10 mouse cellular contexts compared by ENCODE assay signal in genomic region chrX:135560933-135561332, GRCm38 (mm10). TPM values are rescaled to one million over a fixed set of nuclear protein-coding genes. Genes with fewer than 3 reads are reported as not detected.
A peak's percentile ranks its signal among the peaks of the same experiment; 100 is the strongest.
DNase-seq lines count a peak whose midpoint lies in the region; ATAC-seq and TF ChIP-seq lines count a peak whose summit lies in the region.
"Not testable (repeated sequence)": the region's sequence is repeated elsewhere in the genome, so short reads cannot be mapped to it uniquely, and the experiment has no call there.
"Had no signal": no experiment of that assay in that cellular context is flagged by ENCODE, and none has a peak within 500 bp of the region (broad histone marks: within the 10 kb centered on the region; RNA-seq: fewer than 3 reads in every experiment).

No protein-coding gene starts in this region.

- peak; percentile 57 to 65 for DNase-seq in B cell, adult 2 months
- peak; percentile 51 for DNase-seq in adrenal gland, postnatal 10 days
- peak; percentile 34 to 42 for DNase-seq in cerebellum, postnatal 4 days (ENCODE audit: low spot score in 2 of 2)
- DNase-seq in heart, postnatal 0 days (ENCODE audit: low spot score); liver, postnatal 0 days: not testable (repeated sequence)
- DNase-seq in kidney, postnatal 25 days = peak; percentile 38 to 65
- peak; percentile 39 for DNase-seq in ovary, postnatal 36 days (ENCODE audit: low spot score)
- peak; percentile 70 for DNase-seq in thymus, adult 2 months

- WGBS in heart, postnatal 0 days = 15% methylated on average over 4 of the region's 4 CpGs
- 11% methylated on average over 3 of the region's 4 CpGs for WGBS in liver, postnatal 0 days (ENCODE audit: insufficient replicate concordance)
- WGBS in thymus, adult 2 months = 6% methylated on average over 4 of the region's 4 CpGs

- not testable (repeated sequence) for H3K4me3 ChIP-seq in heart, postnatal 0 days (ENCODE audit: low read depth, low read length); liver, postnatal 0 days (ENCODE audit: low read depth, low read length); thymus, adult 2 months (ENCODE audit: control insufficient read depth, insufficient read depth, low read length)

- TF ChIP-seq POLR2A in thymus, adult 2 months (IDR thresholded peaks at IDR 0.05; ENCODE audit: control insufficient read depth, extremely low read depth, insufficient read depth, low read length, poor library complexity) = not testable (repeated sequence)

- H3K9me3 ChIP-seq in heart, postnatal 0 days (replicated peaks; ENCODE audit: control insufficient read depth, low read length); liver, postnatal 0 days (ENCODE audit: low read length): not testable (repeated sequence)

- not testable (repeated sequence) for H3K4me1 ChIP-seq in heart, postnatal 0 days (ENCODE audit: control insufficient read depth, insufficient read depth); liver, postnatal 0 days (ENCODE audit: insufficient read depth); thymus, adult 2 months (replicated peaks; ENCODE audit: control insufficient read depth, insufficient read depth, low read length)

- H3K36me3 ChIP-seq in heart, postnatal 0 days (replicated peaks; ENCODE audit: control insufficient read depth, insufficient read depth, low read length); liver, postnatal 0 days (replicated peaks; ENCODE audit: insufficient read depth, low read length); thymus, adult 2 months (ENCODE audit: control insufficient read depth, insufficient read depth, low read length): not testable (repeated sequence)

- ATAC-seq in heart, postnatal 0 days (ENCODE audit: insufficient read depth, low read depth); liver, postnatal 0 days: not testable (repeated sequence)

- H3K27me3 ChIP-seq in heart, postnatal 0 days (ENCODE audit: control insufficient read depth, insufficient read depth, low read length); liver, postnatal 0 days (ENCODE audit: insufficient read depth, low read length); thymus, adult 2 months (ENCODE audit: control insufficient read depth, insufficient read depth, low read length): not testable (repeated sequence)

- H3K27ac ChIP-seq in heart, postnatal 0 days (ENCODE audit: low read depth); liver, postnatal 0 days (ENCODE audit: low read depth); thymus, adult 2 months (ENCODE audit: control insufficient read depth, insufficient read depth, low read length): not testable (repeated sequence)

- peak; percentile 41 for TF ChIP-seq CTCF in heart, postnatal 0 days (IDR thresholded peaks at IDR 0.05; ENCODE audit: low read depth)
- TF ChIP-seq CTCF in liver, postnatal 0 days (IDR thresholded peaks at IDR 0.05; ENCODE audit: low read depth) = peak; percentile 43
- TF ChIP-seq CTCF in thymus, adult 2 months (IDR thresholded peaks at IDR 0.05; ENCODE audit: borderline replicate concordance, control insufficient read depth, extremely low read depth, insufficient read depth, low read length, poor library complexity) = not testable (repeated sequence)

- H3K9ac ChIP-seq in heart, postnatal 0 days (replicated peaks; ENCODE audit: low read depth, low read length); liver, postnatal 0 days (replicated peaks): not testable (repeated sequence)

- H3K4me2 ChIP-seq in heart, postnatal 0 days (ENCODE audit: low read depth, low read length); liver, postnatal 0 days (ENCODE audit: low read depth, low read length): not testable (repeated sequence)

- TF ChIP-seq EP300 in heart, postnatal 0 days (IDR thresholded peaks at IDR 0.05; ENCODE audit: low read depth); liver, postnatal 0 days (IDR thresholded peaks at IDR 0.05; ENCODE audit: low read depth): not testable (repeated sequence)

RNA-seq across cellular contexts. Expression of gene Nxf7, which starts 37.6 kb away (rescaled TPM):
- not detected for total RNA-seq in adrenal gland, postnatal 10 days (2021)
- 0.81 TPM in 1 of 2 replicates, not detected in the other for total RNA-seq in heart, postnatal 0 days (2014; rRNA removed; ENCODE audit: low replicate concordance)
- 0.16 and 0.18 TPM in 2 replicates for polyA plus RNA-seq in heart, postnatal 0 days (2015; fragmentation: Nextera tagmentation; extraction: Ambion mirVana)
- 0.16 and 0.17 TPM in 2 replicates for polyA plus RNA-seq in liver, postnatal 0 days (2015; fragmentation: Nextera tagmentation; extraction: Ambion mirVana)
- 0.19 TPM in 1 of 2 replicates, not detected in the other for polyA plus RNA-seq in thymus, adult 2 months (2012; rRNA removed)
- polyA plus RNA-seq: forebrain, embryonic 10.5 days; lung, embryonic 16.5 days had no signal
